Mouse (Mus musculus): ENCODE measurements around the gene Pdpn. TPM values are rescaled to one million over a fixed set of nuclear protein-coding genes. Genes with fewer than 3 reads are reported as not detected.
"Not testable (repeated sequence)": the region's sequence is repeated elsewhere in the genome, so short reads cannot be mapped to it uniquely, and the experiment has no call there.

Pdpn gene
- polyA plus RNA-seq (2015; fragmentation: Nextera tagmentation; extraction: Ambion mirVana): 36.1 and 40.2 TPM in 2 replicates

GRCm38 (mm10) chr4:143299325-143300070, at the start of gene Pdpn:
Gene Pdpn (minus strand): TSS chr4:143299564.
- WGBS: 2% methylated on average over 31 of the region's 31 CpGs
- ATAC-seq: peak; percentile 43; the same call in 1 of the 2 replicates

GRCm38 (mm10) chr4:143348678-143349077, 49.3 kb upstream of the Pdpn start:
- Histone ChIP-seq H3K4me1 (ENCODE audit: control insufficient read depth, insufficient read depth, low read length) (peaks cover 11% of the 10 kb centered on the region), H3K27ac (ENCODE audit: low read length) (no peak overlapping the region), H3K4me3 (ENCODE audit: low read depth, low read length) (no peak overlapping the region), H3K36me3 (ENCODE audit: control insufficient read depth, insufficient read depth, low read length) (no peaks in the 10 kb centered on the region), H3K27me3 (ENCODE audit: control insufficient read depth, insufficient read depth, low read depth, low read length) (peaks cover 32% of the 10 kb centered on the region), H3K9me3 (replicated peaks; ENCODE audit: control insufficient read depth, low read length, poor library complexity, severe bottlenecking) (no peaks in the 10 kb centered on the region), H3K9ac (ENCODE audit: low read depth, low read length) (no peak overlapping the region), H3K4me2 (ENCODE audit: low read length) (no peak overlapping the region)
- ATAC-seq: no peak
- 20% methylated on average over 5 of the region's 5 CpGs for WGBS

More at GRCm38 (mm10) chr4:143299325-143300070, at the start of gene Pdpn:
- no peaks in the 10 kb centered on the region for H3K36me3 ChIP-seq (ENCODE audit: control insufficient read depth, insufficient read depth, low read length)
- 0 out of 2 replicates have a peak within 1 kb of the TSS, but pooled peaks have one; percentile 25 for H3K27ac ChIP-seq (ENCODE audit: low read length)
- no peaks in the 10 kb centered on the region for H3K9me3 ChIP-seq (replicated peaks; ENCODE audit: control insufficient read depth, low read length, poor library complexity, severe bottlenecking)
- H3K27me3 ChIP-seq (ENCODE audit: control insufficient read depth, insufficient read depth, low read depth, low read length): peaks cover 4% of the 10 kb centered on the region
- H3K4me3 ChIP-seq (ENCODE audit: low read depth, low read length): peak within 1 kb of the TSS; percentile 36
- peak within 1 kb of the TSS; percentile 59 for H3K4me2 ChIP-seq (ENCODE audit: low read length)
- peak within 1 kb of the TSS; percentile 13; the same call in 1 of the 2 replicates for H3K9ac ChIP-seq (ENCODE audit: low read depth, low read length)
- peaks cover 22% of the 10 kb centered on the region for H3K4me1 ChIP-seq (ENCODE audit: control insufficient read depth, insufficient read depth, low read length)

- not testable (repeated sequence) for H3K4me2 ChIP-seq (ENCODE audit: low read length); H3K4me1 ChIP-seq (ENCODE audit: control insufficient read depth, insufficient read depth, low read length); H3K36me3 ChIP-seq (ENCODE audit: control insufficient read depth, insufficient read depth, low read length); H3K4me3 ChIP-seq (ENCODE audit: low read depth, low read length); H3K9me3 ChIP-seq (replicated peaks; ENCODE audit: control insufficient read depth, low read length, poor library complexity, severe bottlenecking); H3K9ac ChIP-seq (ENCODE audit: low read depth, low read length); ATAC-seq; H3K27ac ChIP-seq (ENCODE audit: low read length)
- peaks cover 18% of the 10 kb centered on the region for H3K27me3 ChIP-seq (ENCODE audit: control insufficient read depth, insufficient read depth, low read depth, low read length)
- WGBS: 88% methylated on average over 5 of the region's 5 CpGs
These were observed 46.1 kb upstream of the Pdpn start for GRCm38 (mm10) chr4:143345491-143345890.

- H3K9me3 ChIP-seq (replicated peaks; ENCODE audit: control insufficient read depth, low read length, poor library complexity, severe bottlenecking): no peaks in the 10 kb centered on the region
- WGBS: 77% methylated on average over 7 of the region's 7 CpGs
- no peak overlapping the region for H3K4me3 ChIP-seq (ENCODE audit: low read depth, low read length)
- no peak for ATAC-seq
- no peak overlapping the region for H3K9ac ChIP-seq (ENCODE audit: low read depth, low read length)
- H3K36me3 ChIP-seq (ENCODE audit: control insufficient read depth, insufficient read depth, low read length): no peaks in the 10 kb centered on the region
- H3K27ac ChIP-seq (ENCODE audit: low read length): no peak overlapping the region
- no peaks in the 10 kb centered on the region for H3K4me1 ChIP-seq (ENCODE audit: control insufficient read depth, insufficient read depth, low read length)
- H3K27me3 ChIP-seq (ENCODE audit: control insufficient read depth, insufficient read depth, low read depth, low read length): no peaks in the 10 kb centered on the region
- no peak overlapping the region for H3K4me2 ChIP-seq (ENCODE audit: low read length)
These were observed 42.1 kb upstream of the Pdpn start for GRCm38 (mm10) chr4:143341470-143341869.

- H3K27ac ChIP-seq (ENCODE audit: low read length): no peak overlapping the region
- H3K36me3 ChIP-seq (ENCODE audit: control insufficient read depth, insufficient read depth, low read length): no peaks in the 10 kb centered on the region
- H3K4me3 ChIP-seq (ENCODE audit: low read depth, low read length): no peak overlapping the region
- no peak overlapping the region for H3K9ac ChIP-seq (ENCODE audit: low read depth, low read length)
- 65% methylated on average over 13 of the region's 13 CpGs for whole genome bisulfite sequencing
- no peaks in the 10 kb centered on the region for H3K27me3 ChIP-seq (ENCODE audit: control insufficient read depth, insufficient read depth, low read depth, low read length)
- ATAC-seq: peak; percentile 45; the same call in 1 of the 2 replicates
- H3K4me1 ChIP-seq (ENCODE audit: control insufficient read depth, insufficient read depth, low read length): no peaks in the 10 kb centered on the region
- H3K9me3 ChIP-seq (replicated peaks; ENCODE audit: control insufficient read depth, low read length, poor library complexity, severe bottlenecking): no peaks in the 10 kb centered on the region
- H3K4me2 ChIP-seq (ENCODE audit: low read length): no peak overlapping the region
These were observed 40.4 kb upstream of the Pdpn start for GRCm38 (mm10) chr4:143339808-143340207.

GRCm38 (mm10) chr4:143336096-143336495, 36.7 kb upstream of the Pdpn start:
- Histone ChIP-seq H3K27me3 (ENCODE audit: control insufficient read depth, insufficient read depth, low read depth, low read length) (no peaks in the 10 kb centered on the region), H3K9ac (ENCODE audit: low read depth, low read length) (no peak overlapping the region), H3K9me3 (replicated peaks; ENCODE audit: control insufficient read depth, low read length, poor library complexity, severe bottlenecking) (no peaks in the 10 kb centered on the region), H3K4me1 (ENCODE audit: control insufficient read depth, insufficient read depth, low read length) (no peaks in the 10 kb centered on the region), H3K4me3 (ENCODE audit: low read depth, low read length) (no peak overlapping the region), H3K36me3 (ENCODE audit: control insufficient read depth, insufficient read depth, low read length) (no peaks in the 10 kb centered on the region), H3K4me2 (ENCODE audit: low read length) (no peak overlapping the region), H3K27ac (ENCODE audit: low read length) (no peak overlapping the region)
- no peak for ATAC-seq
- WGBS: 62% methylated on average over 2 of the region's 2 CpGs

GRCm38 (mm10) chr4:143334995-143335394, 35.6 kb upstream of the Pdpn start:
- H3K4me3 ChIP-seq (ENCODE audit: low read depth, low read length): no peak overlapping the region
- 89% methylated on average over 17 of the region's 17 CpGs for WGBS
- no peaks in the 10 kb centered on the region for H3K27me3 ChIP-seq (ENCODE audit: control insufficient read depth, insufficient read depth, low read depth, low read length)
- no peaks in the 10 kb centered on the region for H3K9me3 ChIP-seq (replicated peaks; ENCODE audit: control insufficient read depth, low read length, poor library complexity, severe bottlenecking)
- no peak overlapping the region for H3K9ac ChIP-seq (ENCODE audit: low read depth, low read length)
- H3K4me2 ChIP-seq (ENCODE audit: low read length): no peak overlapping the region
- no peaks in the 10 kb centered on the region for H3K4me1 ChIP-seq (ENCODE audit: control insufficient read depth, insufficient read depth, low read length)
- ATAC-seq: no peak
- H3K27ac ChIP-seq (ENCODE audit: low read length): no peak overlapping the region
- no peaks in the 10 kb centered on the region for H3K36me3 ChIP-seq (ENCODE audit: control insufficient read depth, insufficient read depth, low read length)

- H3K4me2 ChIP-seq (ENCODE audit: low read length): no peak overlapping the region
- H3K9me3 ChIP-seq (replicated peaks; ENCODE audit: control insufficient read depth, low read length, poor library complexity, severe bottlenecking): no peaks in the 10 kb centered on the region
- ATAC-seq: no peak
- no peak overlapping the region for H3K4me3 ChIP-seq (ENCODE audit: low read depth, low read length)
- H3K4me1 ChIP-seq (ENCODE audit: control insufficient read depth, insufficient read depth, low read length): no peaks in the 10 kb centered on the region
- no peaks in the 10 kb centered on the region for H3K36me3 ChIP-seq (ENCODE audit: control insufficient read depth, insufficient read depth, low read length)
- whole genome bisulfite sequencing: 45% methylated on average over 5 of the region's 5 CpGs
- no peaks in the 10 kb centered on the region for H3K27me3 ChIP-seq (ENCODE audit: control insufficient read depth, insufficient read depth, low read depth, low read length)
- H3K9ac ChIP-seq (ENCODE audit: low read depth, low read length): no peak overlapping the region
- no peak overlapping the region for H3K27ac ChIP-seq (ENCODE audit: low read length)
These were observed 34.8 kb upstream of the Pdpn start for GRCm38 (mm10) chr4:143334145-143334544.

- ATAC-seq: no peak
- no peaks in the 10 kb centered on the region for H3K9me3 ChIP-seq (replicated peaks; ENCODE audit: control insufficient read depth, low read length, poor library complexity, severe bottlenecking)
- H3K9ac ChIP-seq (ENCODE audit: low read depth, low read length): no peak overlapping the region
- H3K4me1 ChIP-seq (ENCODE audit: control insufficient read depth, insufficient read depth, low read length): no peaks in the 10 kb centered on the region
- H3K27me3 ChIP-seq (ENCODE audit: control insufficient read depth, insufficient read depth, low read depth, low read length): no peaks in the 10 kb centered on the region
- no peak overlapping the region for H3K4me3 ChIP-seq (ENCODE audit: low read depth, low read length)
- H3K36me3 ChIP-seq (ENCODE audit: control insufficient read depth, insufficient read depth, low read length): no peaks in the 10 kb centered on the region
- H3K27ac ChIP-seq (ENCODE audit: low read length): no peak overlapping the region
- 100% methylated on average over 1 of the region's 1 CpGs for WGBS
- H3K4me2 ChIP-seq (ENCODE audit: low read length): no peak overlapping the region
These were observed 32.4 kb upstream of the Pdpn start for GRCm38 (mm10) chr4:143331787-143332186.
